Mouse (Mus musculus): ENCODE results near the gene Msmo1. TPM values are rescaled to one million over a fixed set of nuclear protein-coding genes. Genes with fewer than 3 reads are reported as not detected.
A peak's percentile ranks its signal among the peaks of the same experiment; 100 is the strongest.

Gene Msmo1
- total RNA-seq, 2 experiments from 2014 or later, result 118 to 119 TPM

- intact Hi-C loops (cut with DNase I), result no loop called here
- DNase-seq (ENCODE audit: extremely low spot score in 1 of 2, low spot score in 2 of 2), result no peak
These were observed 7.3 kb downstream of the Msmo1 start for GRCm38 (mm10) chr8:64726190-64726695.

GRCm38 (mm10) chr8:64723206-64723605 lies 10.4 kb downstream of the Msmo1 start:
- intact Hi-C loops (cut with DNase I), result no loop called here
- DNase-seq (ENCODE audit: extremely low spot score in 1 of 2, low spot score in 2 of 2), result no peak

GRCm38 (mm10) chr8:64717868-64718267 lies 15.7 kb downstream of the Msmo1 start:
- DNase-seq (ENCODE audit: extremely low spot score in 1 of 2, low spot score in 2 of 2), result no peak
- intact Hi-C loops (cut with DNase I), result no loop called here

- intact Hi-C loops (cut with DNase I), result no loop called here
- no peak for DNase-seq (ENCODE audit: extremely low spot score in 1 of 2, low spot score in 2 of 2)
These were observed 21.1 kb downstream of the Msmo1 start for GRCm38 (mm10) chr8:64712499-64712898.

- DNase-seq (ENCODE audit: extremely low spot score in 1 of 2, low spot score in 2 of 2), result no peak
- intact Hi-C loops (cut with DNase I), result no loop called here
These were observed 22.0 kb downstream of the Msmo1 start for GRCm38 (mm10) chr8:64711544-64711943.

- no peak for DNase-seq (ENCODE audit: extremely low spot score in 1 of 2, low spot score in 2 of 2)
- intact Hi-C loops (cut with DNase I), result no loop called here
These were observed 26.1 kb downstream of the Msmo1 start for GRCm38 (mm10) chr8:64707481-64707880.

GRCm38 (mm10) chr8:64703191-64703590 lies 30.4 kb downstream of the Msmo1 start:
- intact Hi-C loops (cut with DNase I), result no loop called here
- DNase-seq (ENCODE audit: extremely low spot score in 1 of 2, low spot score in 2 of 2), result no peak

- intact Hi-C loops (cut with DNase I), result loop anchor here (2.0 kb wide), 1 partner anchor 74 kb away; no protein-coding TSS in a partner anchor
- peak; percentile 84 to 90 for DNase-seq (ENCODE audit: extremely low spot score in 1 of 2, low spot score in 2 of 2)
These were observed 40.9 kb downstream of the Msmo1 start, which contains the start of gene Cpe for GRCm38 (mm10) chr8:64692651-64693201. Cpe (minus strand) TSS chr8:64693054.

- intact Hi-C loops (cut with DNase I), result loop anchor here (2.0 kb wide), 1 partner anchor 73 kb away; no protein-coding TSS in a partner anchor
- no peak for DNase-seq (ENCODE audit: extremely low spot score in 1 of 2, low spot score in 2 of 2)
These were observed 41.8 kb downstream of the Msmo1 start for GRCm38 (mm10) chr8:64691591-64692401.

GRCm38 (mm10) chr8:64690845-64691244 lies 42.7 kb downstream of the Msmo1 start:
- intact Hi-C loops (cut with DNase I), result no loop called here
- DNase-seq (ENCODE audit: extremely low spot score in 1 of 2, low spot score in 2 of 2), result no peak

- intact Hi-C loops (cut with DNase I), result no loop called here
- no peak for DNase-seq (ENCODE audit: extremely low spot score in 1 of 2, low spot score in 2 of 2)
These were observed 43.3 kb downstream of the Msmo1 start for GRCm38 (mm10) chr8:64690306-64690705.

- DNase-seq (ENCODE audit: extremely low spot score in 1 of 2, low spot score in 2 of 2), result no peak
- intact Hi-C loops (cut with DNase I), result no loop called here
These were observed 44.9 kb downstream of the Msmo1 start for GRCm38 (mm10) chr8:64688741-64689140.

- no peak for DNase-seq (ENCODE audit: extremely low spot score in 1 of 2, low spot score in 2 of 2)
- intact Hi-C loops (cut with DNase I), result no loop called here
These were observed 45.4 kb downstream of the Msmo1 start for GRCm38 (mm10) chr8:64688161-64688560.

- intact Hi-C loops (cut with DNase I), result no loop called here
- DNase-seq (ENCODE audit: extremely low spot score in 1 of 2, low spot score in 2 of 2), result no peak
These were observed 51.1 kb downstream of the Msmo1 start for GRCm38 (mm10) chr8:64682501-64682900.

- intact Hi-C loops (cut with DNase I), result no loop called here
- no peak for DNase-seq (ENCODE audit: extremely low spot score in 1 of 2, low spot score in 2 of 2)
These were observed 57.2 kb downstream of the Msmo1 start for GRCm38 (mm10) chr8:64676381-64676780.

- intact Hi-C loops (cut with DNase I), result no loop called here
- no peak for DNase-seq (ENCODE audit: extremely low spot score in 1 of 2, low spot score in 2 of 2)
These were observed 58.5 kb downstream of the Msmo1 start for GRCm38 (mm10) chr8:64674951-64675585.

- intact Hi-C loops (cut with DNase I), result no loop called here
- DNase-seq (ENCODE audit: extremely low spot score in 1 of 2, low spot score in 2 of 2), result no peak
These were observed 60.7 kb downstream of the Msmo1 start for GRCm38 (mm10) chr8:64672920-64673319.

GRCm38 (mm10) chr8:64671937-64672336 lies 61.7 kb downstream of the Msmo1 start:
- no peak for DNase-seq (ENCODE audit: extremely low spot score in 1 of 2, low spot score in 2 of 2)
- intact Hi-C loops (cut with DNase I), result no loop called here
